Mouse (Mus musculus): ENCODE measurements around the gene Scn5a.

DNA sequence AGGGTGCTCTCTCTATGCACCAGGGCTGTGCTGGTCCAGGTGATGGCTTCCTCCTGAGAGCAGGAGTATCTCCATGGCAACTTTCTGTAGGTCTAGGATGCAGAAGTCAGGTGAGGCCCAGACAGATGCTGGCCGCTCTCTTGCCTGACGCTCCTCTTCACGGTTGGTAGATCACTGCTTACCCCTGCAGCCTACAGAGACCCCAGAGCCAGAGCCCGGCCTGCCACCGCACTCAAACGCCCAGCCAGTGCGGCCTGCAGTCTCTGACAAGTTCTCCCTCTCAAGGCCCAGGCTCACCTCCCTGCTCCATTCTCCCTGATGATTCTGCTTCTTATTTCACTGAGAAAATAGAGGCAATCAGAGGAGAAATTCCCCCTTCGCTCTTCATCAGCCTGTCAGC, 31.7 kb downstream of the Scn5a start:
- TF ChIP-seq POLR2A (IDR thresholded peaks at IDR 0.05; ENCODE audit: insufficient read depth, low read length) (no peak), CTCF (IDR thresholded peaks at IDR 0.05; ENCODE audit: low read depth, low read length) (no peak)
